Mouse (Mus musculus) neural tube, embryonic 10.5 days (tissue): ENCODE results near the gene Ceacam9.

Source experiments
- DNase-seq: peaks from one replicate; pipeline ENCODE4 v3.0.0-alpha.2; 2017; ENCODE audit warnings: low spot score; ENCODE audit errors: extremely low spot score

Ceacam9 gene

GRCm38 (mm10) chr7:16739056-16739604 lies 17.4 kb downstream of the Ceacam9 start:
- DNase-seq: no peak

DNA sequence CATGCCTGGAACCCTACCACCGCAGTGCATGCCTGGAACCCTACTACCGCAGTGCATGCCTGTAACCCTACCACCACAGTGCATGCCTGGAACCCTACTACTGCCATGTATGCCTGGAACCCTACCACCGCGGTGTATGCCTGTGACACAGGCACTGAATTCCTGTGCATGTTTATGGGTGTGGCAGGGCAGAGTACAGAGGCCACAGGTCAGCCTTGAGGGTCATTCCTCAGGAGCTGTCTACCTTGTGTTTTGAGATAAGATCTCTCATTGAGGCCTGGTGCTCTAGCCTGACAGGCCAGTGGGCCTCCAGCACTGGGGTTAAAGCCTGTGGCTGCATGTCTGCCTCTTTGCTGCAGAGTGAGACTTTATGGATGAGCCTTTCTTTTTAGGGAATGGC lies 23.6 kb downstream of the Ceacam9 start:
- DNase-seq: no peak

DNA sequence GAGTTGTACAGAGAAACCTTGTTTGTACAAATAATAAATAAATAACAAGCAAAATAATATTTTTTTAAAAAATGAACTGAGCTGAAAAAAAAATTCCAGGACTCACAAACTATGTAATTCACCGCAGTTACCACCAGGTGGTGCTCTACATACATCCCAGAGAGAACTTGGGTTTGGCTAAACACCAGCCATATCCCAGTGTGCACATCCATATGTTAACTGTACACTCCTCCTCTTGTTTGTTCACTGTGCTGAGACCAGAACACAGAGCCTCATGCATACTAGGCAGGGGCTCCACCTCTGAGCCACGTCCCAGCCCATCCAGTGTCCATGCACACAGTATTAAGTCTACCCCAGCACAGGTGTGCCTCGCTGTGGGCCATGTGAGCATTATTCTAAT lies 24.4 kb downstream of the Ceacam9 start:
- peak; percentile 37 for DNase-seq

- no peak for DNase-seq
Observed at GRCm38 (mm10) chr7:16747656-16748055, 25.9 kb downstream of the Ceacam9 start.

DNA sequence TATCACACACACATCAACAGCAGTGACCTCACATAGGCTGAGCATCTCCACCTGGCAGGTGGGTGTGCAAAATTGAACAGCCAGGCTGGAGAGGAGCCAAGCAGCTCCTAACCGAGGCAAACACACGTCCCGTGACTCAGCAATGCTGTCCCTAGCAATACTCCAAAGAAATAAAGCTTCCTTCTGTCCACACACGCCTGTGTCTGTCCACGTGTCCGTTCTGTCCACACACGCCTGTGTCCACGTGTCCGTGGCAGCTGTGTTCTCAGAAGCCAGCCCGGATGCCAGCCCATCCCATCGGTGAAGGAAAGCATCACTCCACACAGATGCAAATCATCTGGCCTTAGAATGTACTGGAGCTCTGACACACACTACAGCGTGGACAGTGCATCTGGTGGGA lies 30.3 kb downstream of the Ceacam9 start:
- no peak for DNase-seq

DNA sequence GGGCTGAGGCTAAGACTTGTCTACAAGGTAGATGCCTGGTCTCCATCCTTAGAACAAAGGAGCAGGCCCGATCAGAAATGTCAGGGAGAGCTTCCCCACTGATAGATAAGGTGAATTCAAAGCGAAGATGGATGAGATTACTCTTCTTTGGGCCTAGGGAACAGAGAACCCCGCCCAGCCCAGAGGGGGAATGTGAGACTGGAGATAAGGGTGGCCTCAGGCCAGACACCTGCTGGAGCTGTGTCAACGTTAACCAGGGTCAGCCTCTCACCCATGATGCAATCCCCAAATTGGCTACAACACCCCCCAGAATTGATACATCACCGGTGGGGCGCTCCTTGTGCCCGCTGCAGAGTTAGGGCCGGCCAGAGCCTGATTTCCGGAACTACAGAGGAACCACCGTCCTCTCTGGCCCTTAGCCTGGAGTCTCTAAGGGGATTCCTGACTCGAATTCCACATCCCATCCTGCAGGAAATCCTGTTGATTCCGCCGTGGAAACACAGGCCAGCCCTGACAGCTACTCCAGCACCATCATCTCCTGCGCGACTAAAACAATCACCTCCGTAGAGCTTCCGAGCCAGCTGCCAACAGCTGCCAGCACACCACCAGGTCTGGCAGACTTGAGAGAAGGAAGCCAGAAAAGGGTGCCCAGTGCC lies 33.8 kb downstream of the Ceacam9 start:
- DNase-seq: no peak

- no peak for DNase-seq
Observed at GRCm38 (mm10) chr7:16758872-16759574, 37.3 kb downstream of the Ceacam9 start.

DNA sequence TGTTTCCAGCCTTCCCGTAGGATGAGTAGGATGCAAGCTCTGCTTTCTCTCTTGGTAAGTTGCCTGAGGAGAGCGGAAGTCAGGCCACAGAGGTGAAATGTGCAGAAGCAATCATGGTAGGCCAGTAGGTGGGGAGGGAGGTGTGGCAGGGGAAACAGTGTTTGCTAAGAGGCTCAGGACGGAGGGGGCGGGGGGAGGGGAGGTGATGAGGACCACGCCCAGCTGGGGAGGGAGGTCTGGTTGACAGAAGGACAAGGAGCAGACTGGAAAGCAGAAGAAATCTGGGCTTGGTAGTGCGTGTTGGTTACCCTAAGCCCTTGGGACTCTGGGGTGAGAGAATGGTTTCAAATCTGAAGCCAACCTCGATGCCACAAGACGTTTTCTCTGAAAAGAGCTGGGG lies 38.6 kb downstream of the Ceacam9 start:
- peak; percentile 33 for DNase-seq

- no peak for DNase-seq
Observed at GRCm38 (mm10) chr7:16761005-16761481, 39.3 kb downstream of the Ceacam9 start.

GRCm38 (mm10) chr7:16761630-16762029 lies 39.9 kb downstream of the Ceacam9 start:
- DNase-seq: no peak

GRCm38 (mm10) chr7:16763463-16764218 lies 41.9 kb downstream of the Ceacam9 start:
- DNase-seq: no peak

DNA sequence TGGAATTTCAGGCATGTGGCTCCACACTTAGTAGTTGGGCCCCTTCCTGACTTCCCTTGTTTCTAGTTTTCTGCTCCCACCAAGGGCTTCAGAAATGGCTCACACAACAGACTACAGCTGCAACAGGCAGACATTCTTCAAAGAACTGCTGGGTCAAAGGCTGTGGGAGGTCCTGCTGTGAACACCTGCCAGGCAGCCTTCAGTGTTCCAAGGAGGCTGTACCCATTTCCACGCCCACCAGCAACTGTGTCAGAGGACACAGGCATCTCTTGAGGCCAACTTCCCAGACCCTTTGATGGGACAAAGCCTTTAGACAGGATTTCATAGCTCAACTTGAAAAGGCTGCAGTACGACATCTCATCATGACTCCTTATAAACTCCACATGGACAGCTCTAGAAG lies 44.7 kb downstream of the Ceacam9 start:
- DNase-seq: no peak
